Mouse (Mus musculus): ENCODE measurements at regions not wholly inside any gene's neighbourhood (a gene's known extent, or its start where the extent isn't known, plus 50 kb on each side); places are given as distances from the start of the nearest gene placed in this dataset.

DNA sequence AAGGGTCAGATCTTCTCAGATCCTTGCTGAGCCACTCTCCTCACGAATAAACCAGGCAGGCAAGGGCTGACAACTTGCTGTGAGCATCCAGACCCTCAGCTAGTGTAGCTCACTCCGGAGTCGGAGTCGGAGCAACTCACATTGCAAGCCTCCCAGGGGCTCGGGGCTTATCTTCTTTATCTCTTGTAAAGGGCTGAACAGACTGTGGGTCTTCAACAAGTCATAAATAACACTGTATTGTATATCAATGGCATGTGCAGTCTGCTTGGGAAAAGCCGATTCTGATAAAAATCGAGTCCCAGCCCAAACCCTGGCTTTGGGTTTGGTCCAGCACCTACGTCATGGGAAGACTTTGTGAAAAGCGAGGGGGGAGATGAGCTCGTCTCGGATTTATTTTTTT lies 125.8 kb upstream of the Tbx3 start:
- WGBS = 53% methylated on average over 11 of the region's 11 CpGs
- Histone ChIP-seq H3K4me2 (ENCODE audit: low read depth, low read length) (no peak overlapping the region), H3K4me1 (ENCODE audit: control insufficient read depth, insufficient read depth, low read length) (no peaks in the 10 kb centered on the region), H3K36me3 (ENCODE audit: control insufficient read depth, insufficient read depth, low read length) (no peaks in the 10 kb centered on the region), H3K27me3 (replicated peaks; ENCODE audit: control insufficient read depth, insufficient read depth, low read length) (0 out of 2 replicates have a peak, but pooled peaks cover 6% of the 10 kb centered on the region), H3K9ac (ENCODE audit: low read depth, low read length) (no peak overlapping the region), H3K27ac (replicated peaks; ENCODE audit: low read depth, low read length) (no peak overlapping the region), H3K4me3 (ENCODE audit: low read depth, low read length) (no peak overlapping the region), H3K9me3 (ENCODE audit: control insufficient read depth, low read length) (no peaks in the 10 kb centered on the region)
- DNase-seq (ENCODE audit: low spot score) (peak; percentile 68), ATAC-seq (ENCODE audit: low read depth) (no peak)

DNA sequence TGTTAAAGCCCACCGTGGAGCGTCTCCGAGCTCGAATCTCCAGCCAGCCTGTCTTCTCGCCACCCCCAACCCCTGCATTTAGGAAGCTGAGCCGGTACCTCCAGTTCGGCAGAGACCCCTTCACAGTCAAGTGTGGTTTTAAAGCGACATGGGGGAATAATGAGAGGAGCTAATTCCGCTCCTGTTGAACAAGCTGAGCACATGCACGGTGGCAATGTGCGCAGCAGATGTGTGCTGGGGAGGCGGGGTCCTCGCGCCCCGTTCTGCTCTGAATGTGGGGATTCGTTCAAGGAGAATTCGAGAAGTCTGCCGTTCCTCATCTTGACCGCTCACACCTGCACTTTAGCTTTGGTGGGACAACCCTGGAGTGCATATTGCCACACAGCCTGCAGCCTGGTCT lies 123.4 kb upstream of the Tbx3 start:
- H3K27me3 ChIP-seq (replicated peaks; ENCODE audit: control insufficient read depth, insufficient read depth, low read length) = 0 out of 2 replicates have a peak, but pooled peaks cover 6% of the 10 kb centered on the region
- no peak for ATAC-seq (ENCODE audit: low read depth)
- H3K4me2 ChIP-seq (ENCODE audit: low read depth, low read length) = peak overlapping the region; percentile 25
- no peaks in the 10 kb centered on the region for H3K36me3 ChIP-seq (ENCODE audit: control insufficient read depth, insufficient read depth, low read length)
- H3K4me3 ChIP-seq (ENCODE audit: low read depth, low read length) = no peak overlapping the region
- no peaks in the 10 kb centered on the region for H3K9me3 ChIP-seq (ENCODE audit: control insufficient read depth, low read length)
- DNase-seq (ENCODE audit: low spot score) = no peak
- WGBS = 41% methylated on average over 19 of the region's 19 CpGs
- H3K27ac ChIP-seq (replicated peaks; ENCODE audit: low read depth, low read length) = no peak overlapping the region
- H3K9ac ChIP-seq (ENCODE audit: low read depth, low read length) = no peak overlapping the region
- no peaks in the 10 kb centered on the region for H3K4me1 ChIP-seq (ENCODE audit: control insufficient read depth, insufficient read depth, low read length)

DNA sequence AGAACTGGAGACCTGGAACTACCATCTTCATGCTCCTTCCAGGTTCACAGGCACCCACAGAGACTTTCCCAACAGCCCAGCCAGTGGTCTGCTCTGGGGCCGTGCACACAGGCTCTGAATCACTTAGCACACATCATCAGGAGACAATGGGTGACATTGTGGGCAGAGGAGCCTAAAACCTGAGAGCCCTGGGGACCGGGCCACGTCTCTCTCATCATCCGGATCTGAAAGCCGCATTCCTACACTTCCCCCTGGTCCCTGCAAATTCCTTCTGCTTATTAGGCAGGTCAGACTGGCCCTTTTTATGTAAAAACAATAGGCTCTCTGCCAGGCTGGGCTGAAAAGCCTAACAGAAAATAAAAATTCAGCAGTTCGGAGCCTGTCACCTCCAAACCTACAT lies 119.6 kb upstream of the Tbx3 start:
- 0 out of 2 replicates have a peak, but pooled peaks cover 6% of the 10 kb centered on the region for H3K27me3 ChIP-seq (replicated peaks; ENCODE audit: control insufficient read depth, insufficient read depth, low read length)
- H3K9me3 ChIP-seq (ENCODE audit: control insufficient read depth, low read length) = no peaks in the 10 kb centered on the region
- no peak overlapping the region for H3K27ac ChIP-seq (replicated peaks; ENCODE audit: low read depth, low read length)
- H3K9ac ChIP-seq (ENCODE audit: low read depth, low read length) = no peak overlapping the region
- no peaks in the 10 kb centered on the region for H3K4me1 ChIP-seq (ENCODE audit: control insufficient read depth, insufficient read depth, low read length)
- ATAC-seq (ENCODE audit: low read depth) (no peak), DNase-seq (ENCODE audit: low spot score) (peak; percentile 42)
- no peak overlapping the region for H3K4me3 ChIP-seq (ENCODE audit: low read depth, low read length)
- H3K36me3 ChIP-seq (ENCODE audit: control insufficient read depth, insufficient read depth, low read length) = no peaks in the 10 kb centered on the region
- H3K4me2 ChIP-seq (ENCODE audit: low read depth, low read length) = no peak overlapping the region
- WGBS = 18% methylated on average over 6 of the region's 6 CpGs

DNA sequence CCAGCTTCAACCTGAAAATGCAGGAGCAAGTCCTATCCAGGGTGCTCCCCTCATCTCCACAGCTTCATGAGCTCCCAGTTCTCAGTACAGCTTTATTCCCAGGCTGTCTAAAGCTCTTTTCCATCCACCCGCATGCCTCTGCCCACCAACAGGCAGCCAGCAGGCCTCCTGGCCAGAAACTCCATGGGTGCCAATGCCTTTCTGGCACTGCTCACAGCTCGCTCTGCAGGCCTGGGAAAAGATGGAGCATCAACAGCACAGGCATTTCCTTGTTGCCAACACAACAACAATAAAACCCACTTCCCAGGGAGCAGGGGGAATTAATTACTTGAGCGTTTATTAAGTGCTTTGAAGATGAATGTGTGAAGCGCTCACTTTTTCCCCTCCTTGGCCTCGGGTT lies 117.0 kb upstream of the Tbx3 start:
- Histone ChIP-seq H3K9ac (ENCODE audit: low read depth, low read length) (no peak overlapping the region), H3K27me3 (replicated peaks; ENCODE audit: control insufficient read depth, insufficient read depth, low read length) (no peaks in the 10 kb centered on the region), H3K36me3 (ENCODE audit: control insufficient read depth, insufficient read depth, low read length) (no peaks in the 10 kb centered on the region), H3K4me3 (ENCODE audit: low read depth, low read length) (no peak overlapping the region), H3K4me1 (ENCODE audit: control insufficient read depth, insufficient read depth, low read length) (no peaks in the 10 kb centered on the region), H3K27ac (replicated peaks; ENCODE audit: low read depth, low read length) (no peak overlapping the region), H3K9me3 (ENCODE audit: control insufficient read depth, low read length) (no peaks in the 10 kb centered on the region), H3K4me2 (ENCODE audit: low read depth, low read length) (no peak overlapping the region)
- DNase-seq (ENCODE audit: low spot score) = no peak
- 41% methylated on average over 5 of the region's 5 CpGs for WGBS
- no peak for ATAC-seq (ENCODE audit: low read depth)

DNA sequence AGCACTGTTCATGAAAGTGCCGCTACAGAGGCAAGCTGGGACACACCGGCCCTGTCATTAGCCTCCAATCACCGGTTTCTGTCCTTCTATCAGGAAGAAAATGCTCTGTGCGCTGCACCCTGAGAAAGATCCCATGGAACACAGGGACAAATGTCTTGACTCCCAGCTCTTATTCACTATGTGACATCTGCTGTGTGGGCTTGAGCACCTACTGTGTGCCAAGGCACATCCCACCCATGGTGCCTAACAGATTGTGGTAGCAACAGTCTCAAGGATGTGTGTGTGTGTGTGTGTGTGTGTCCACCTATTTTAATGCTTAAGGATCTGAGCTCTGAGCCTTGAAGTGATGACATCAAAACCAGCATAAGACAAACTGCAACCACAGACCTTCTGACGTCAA lies 113.4 kb upstream of the Tbx3 start:
- no peaks in the 10 kb centered on the region for H3K9me3 ChIP-seq (ENCODE audit: control insufficient read depth, low read length)
- H3K4me2 ChIP-seq (ENCODE audit: low read depth, low read length) = no peak overlapping the region
- H3K9ac ChIP-seq (ENCODE audit: low read depth, low read length) = no peak overlapping the region
- no peaks in the 10 kb centered on the region for H3K36me3 ChIP-seq (ENCODE audit: control insufficient read depth, insufficient read depth, low read length)
- no peaks in the 10 kb centered on the region for H3K27me3 ChIP-seq (replicated peaks; ENCODE audit: control insufficient read depth, insufficient read depth, low read length)
- no peaks in the 10 kb centered on the region for H3K4me1 ChIP-seq (ENCODE audit: control insufficient read depth, insufficient read depth, low read length)
- 69% methylated on average over 5 of the region's 5 CpGs for WGBS
- H3K27ac ChIP-seq (replicated peaks; ENCODE audit: low read depth, low read length) = no peak overlapping the region
- no peak overlapping the region for H3K4me3 ChIP-seq (ENCODE audit: low read depth, low read length)
- DNase-seq (ENCODE audit: low spot score) = no peak
- no peak for ATAC-seq (ENCODE audit: low read depth)

DNA sequence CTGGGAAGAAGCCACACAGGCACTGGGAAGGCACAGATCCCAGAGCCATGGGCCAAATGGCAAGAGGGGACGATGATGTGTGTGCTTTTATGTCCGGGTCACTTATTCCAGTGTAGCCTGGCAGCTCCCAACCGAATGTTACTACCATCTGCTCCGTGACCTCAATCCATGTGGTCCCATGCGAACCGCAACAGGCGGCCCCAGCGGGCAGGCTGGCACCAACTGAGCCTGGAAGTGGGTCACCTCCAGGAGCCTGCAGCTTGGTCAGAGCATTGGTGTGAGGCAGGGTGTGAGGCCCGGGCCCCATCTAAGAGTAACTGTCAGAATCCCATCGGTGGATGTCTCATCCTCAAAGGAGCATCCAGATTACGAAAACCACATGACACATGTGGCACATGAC lies 110.8 kb upstream of the Tbx3 start:
- no peak overlapping the region for H3K4me3 ChIP-seq (ENCODE audit: low read depth, low read length)
- no peaks in the 10 kb centered on the region for H3K9me3 ChIP-seq (ENCODE audit: control insufficient read depth, low read length)
- no peaks in the 10 kb centered on the region for H3K36me3 ChIP-seq (ENCODE audit: control insufficient read depth, insufficient read depth, low read length)
- H3K4me1 ChIP-seq (ENCODE audit: control insufficient read depth, insufficient read depth, low read length) = peaks cover 10% of the 10 kb centered on the region
- ATAC-seq (ENCODE audit: low read depth) (no peak; the same call in 1 of the 2 replicates), DNase-seq (ENCODE audit: low spot score) (no peak)
- no peak overlapping the region for H3K27ac ChIP-seq (replicated peaks; ENCODE audit: low read depth, low read length)
- H3K4me2 ChIP-seq (ENCODE audit: low read depth, low read length) = no peak overlapping the region
- H3K9ac ChIP-seq (ENCODE audit: low read depth, low read length) = no peak overlapping the region
- no peaks in the 10 kb centered on the region; the same call in 1 of the 2 replicates for H3K27me3 ChIP-seq (replicated peaks; ENCODE audit: control insufficient read depth, insufficient read depth, low read length)
- 94% methylated on average over 10 of the region's 11 CpGs for WGBS

DNA sequence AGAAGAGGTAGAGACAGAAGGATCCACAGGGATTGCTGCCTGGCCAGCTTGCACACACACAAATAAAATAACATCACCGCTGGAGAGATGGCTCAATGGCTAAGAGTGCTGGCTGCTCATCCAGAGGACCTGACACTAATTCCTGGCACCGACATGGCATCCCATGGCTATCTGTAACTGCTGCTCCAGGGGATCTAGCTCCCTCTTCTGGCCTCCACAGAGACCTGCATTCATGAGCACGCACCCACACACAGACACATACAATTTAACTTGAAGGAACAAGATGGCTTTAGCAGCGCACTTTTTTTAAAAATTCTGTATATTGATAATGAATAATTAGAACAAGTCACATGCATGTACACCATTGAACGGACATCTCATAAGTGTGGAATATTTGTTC lies 110.1 kb upstream of the Tbx3 start:
- WGBS = 93% methylated on average over 5 of the region's 5 CpGs
- no peaks in the 10 kb centered on the region; the same call in 1 of the 2 replicates for H3K27me3 ChIP-seq (replicated peaks; ENCODE audit: control insufficient read depth, insufficient read depth, low read length)

DNA sequence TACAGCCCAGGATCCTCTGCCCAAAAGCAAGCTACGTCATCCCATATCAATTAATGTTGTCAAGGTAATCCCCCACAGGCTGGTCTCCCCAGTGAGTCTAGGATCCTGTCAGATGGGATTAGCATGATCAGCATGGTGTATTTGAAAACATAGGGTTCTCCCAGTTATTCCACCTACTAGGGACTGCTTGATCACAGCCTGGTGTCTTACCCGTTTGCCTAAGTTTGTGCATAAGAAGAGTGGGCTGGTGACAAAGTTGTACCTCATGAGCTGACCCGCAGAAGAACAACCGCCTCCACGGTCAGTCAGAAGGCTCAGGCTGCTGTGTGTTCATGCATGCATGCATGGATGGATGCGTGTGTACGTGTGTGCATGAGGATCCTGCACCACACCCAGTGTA lies 108.9 kb upstream of the Tbx3 start:
- ATAC-seq (ENCODE audit: low read depth) (no peak), DNase-seq (ENCODE audit: low spot score) (no peak)
- Histone ChIP-seq H3K27ac (replicated peaks; ENCODE audit: low read depth, low read length) (no peak overlapping the region), H3K27me3 (replicated peaks; ENCODE audit: control insufficient read depth, insufficient read depth, low read length) (no peaks in the 10 kb centered on the region; the same call in 1 of the 2 replicates), H3K9me3 (ENCODE audit: control insufficient read depth, low read length) (no peaks in the 10 kb centered on the region), H3K4me3 (ENCODE audit: low read depth, low read length) (no peak overlapping the region), H3K4me1 (ENCODE audit: control insufficient read depth, insufficient read depth, low read length) (peaks cover 10% of the 10 kb centered on the region), H3K4me2 (ENCODE audit: low read depth, low read length) (no peak overlapping the region), H3K9ac (ENCODE audit: low read depth, low read length) (no peak overlapping the region), H3K36me3 (ENCODE audit: control insufficient read depth, insufficient read depth, low read length) (no peaks in the 10 kb centered on the region)
- whole genome bisulfite sequencing = 86% methylated on average over 7 of the region's 7 CpGs

More for the DNA sequence above, 110.1 kb upstream of the Tbx3 start:
- H3K4me3 ChIP-seq (ENCODE audit: low read depth, low read length) = no peak overlapping the region
- no peak overlapping the region for H3K9ac ChIP-seq (ENCODE audit: low read depth, low read length)
- ATAC-seq (ENCODE audit: low read depth) (no peak), DNase-seq (ENCODE audit: low spot score) (no peak)
- H3K36me3 ChIP-seq (ENCODE audit: control insufficient read depth, insufficient read depth, low read length) = no peaks in the 10 kb centered on the region
- no peak overlapping the region for H3K27ac ChIP-seq (replicated peaks; ENCODE audit: low read depth, low read length)
- H3K9me3 ChIP-seq (ENCODE audit: control insufficient read depth, low read length) = no peaks in the 10 kb centered on the region
- H3K4me2 ChIP-seq (ENCODE audit: low read depth, low read length) = no peak overlapping the region
- peaks cover 10% of the 10 kb centered on the region for H3K4me1 ChIP-seq (ENCODE audit: control insufficient read depth, insufficient read depth, low read length)

DNA sequence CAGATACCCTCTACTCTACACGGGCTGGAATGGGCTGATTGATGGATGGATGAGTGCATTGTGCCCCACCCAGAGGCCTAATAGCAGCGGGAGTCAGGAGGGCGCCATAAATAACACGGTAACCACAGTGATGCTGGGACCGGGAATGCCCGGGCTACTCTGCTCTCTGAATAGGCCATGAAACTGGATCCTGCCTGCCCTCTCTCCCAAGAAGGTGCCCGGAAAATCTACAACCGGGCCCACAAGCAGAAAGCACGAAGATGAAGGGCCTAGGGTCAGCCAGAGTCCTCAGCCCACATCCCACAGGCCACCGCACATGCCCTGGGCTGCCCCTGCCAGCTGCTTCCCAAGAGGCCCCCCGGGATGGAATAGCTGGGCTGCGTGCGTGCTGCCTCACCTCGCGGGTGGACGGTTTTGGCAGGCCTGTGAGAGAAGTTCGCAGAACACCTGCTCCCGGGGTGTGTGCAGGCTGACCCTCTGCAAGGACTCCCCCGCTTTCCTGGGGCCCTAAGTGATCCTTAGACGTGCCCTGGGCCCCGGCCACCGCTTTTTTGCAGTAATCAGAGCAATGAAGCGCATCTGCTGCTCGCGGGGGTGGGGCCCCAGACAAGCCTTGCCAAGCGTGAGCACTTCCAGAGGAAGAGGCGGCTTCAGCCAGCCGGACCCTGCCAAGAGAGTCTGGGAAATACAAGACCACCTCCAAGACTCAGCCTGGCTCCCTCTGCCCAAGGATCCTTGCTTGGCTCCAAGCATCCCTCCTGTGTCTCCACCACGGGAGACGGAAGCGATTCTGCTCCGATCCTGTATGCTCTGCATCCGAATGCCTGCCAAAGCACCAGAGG lies 106.7 kb upstream of the Tbx3 start:
- H3K27ac ChIP-seq (replicated peaks; ENCODE audit: low read depth, low read length) = peak overlapping the region; percentile 53; the same call in 1 of the 2 replicates
- H3K4me3 ChIP-seq (ENCODE audit: low read depth, low read length) = peak overlapping the region; percentile 13; the same call in 1 of the 2 replicates
- 0 out of 2 replicates have a peak overlapping the region, but pooled peaks have one; percentile 25 for H3K9ac ChIP-seq (ENCODE audit: low read depth, low read length)
- H3K36me3 ChIP-seq (ENCODE audit: control insufficient read depth, insufficient read depth, low read length) = no peaks in the 10 kb centered on the region
- 19% methylated on average over 26 of the region's 33 CpGs for WGBS
- H3K9me3 ChIP-seq (ENCODE audit: control insufficient read depth, low read length) = no peaks in the 10 kb centered on the region
- H3K27me3 ChIP-seq (replicated peaks; ENCODE audit: control insufficient read depth, insufficient read depth, low read length) = no peaks in the 10 kb centered on the region; the same call in 1 of the 2 replicates
- peak overlapping the region; percentile 39 for H3K4me2 ChIP-seq (ENCODE audit: low read depth, low read length)
- ATAC-seq (ENCODE audit: low read depth) (peak; percentile 74), DNase-seq (ENCODE audit: low spot score) (peak; percentile 78)
- H3K4me1 ChIP-seq (ENCODE audit: control insufficient read depth, insufficient read depth, low read length) = peaks cover 10% of the 10 kb centered on the region

Measured in embryonic facial prominence, embryonic 14.5 days (tissue).